Mouse (Mus musculus) thymus, postnatal 14 days (tissue): Measurements from ENCODE around the gene Gm28048.

Experiments used
- DNase-seq: peaks from one replicate; pipeline ENCODE4 v3.0.0; 2021

Gm28048 gene

GRCm38 (mm10) chr11:22937716-22938316 lies 44.1 kb downstream of the Gm28048 start:
- peak; percentile 79 for DNase-seq

- peak; percentile 59 for DNase-seq
Observed at GRCm38 (mm10) chr11:22936446-22937125, 45.3 kb downstream of the Gm28048 start.

GRCm38 (mm10) chr11:22932167-22932566 lies 49.7 kb downstream of the Gm28048 start:
- no peak for DNase-seq

- no peak for DNase-seq
Observed at GRCm38 (mm10) chr11:22931320-22931905, 50.5 kb downstream of the Gm28048 start.

- no peak for DNase-seq
Observed at GRCm38 (mm10) chr11:22930129-22930528, 51.8 kb downstream of the Gm28048 start.

GRCm38 (mm10) chr11:22928586-22929169 lies 53.2 kb downstream of the Gm28048 start:
- peak; percentile 33 for DNase-seq

- DNase-seq: no peak
Observed at GRCm38 (mm10) chr11:22923606-22924005, 58.3 kb downstream of the Gm28048 start.

- no peak for DNase-seq
Observed at GRCm38 (mm10) chr11:22922546-22922945, 59.3 kb downstream of the Gm28048 start.

GRCm38 (mm10) chr11:22919336-22919735 lies 62.6 kb downstream of the Gm28048 start:
- DNase-seq: no peak

- no peak for DNase-seq
Observed at GRCm38 (mm10) chr11:22917786-22918185, 64.1 kb downstream of the Gm28048 start.

GRCm38 (mm10) chr11:22913744-22914143 lies 68.1 kb downstream of the Gm28048 start:
- DNase-seq: no peak

- DNase-seq: no peak
Observed at GRCm38 (mm10) chr11:22911831-22912230, 70.1 kb downstream of the Gm28048 start.

GRCm38 (mm10) chr11:22906453-22906865 lies 75.4 kb downstream of the Gm28048 start:
- no peak for DNase-seq

- no peak for DNase-seq
Observed at GRCm38 (mm10) chr11:22902923-22903322, 79.0 kb downstream of the Gm28048 start.

GRCm38 (mm10) chr11:22900041-22900440 lies 81.8 kb downstream of the Gm28048 start:
- DNase-seq: no peak

GRCm38 (mm10) chr11:22897642-22898041 lies 84.2 kb downstream of the Gm28048 start:
- no peak for DNase-seq

GRCm38 (mm10) chr11:22897127-22897526 lies 84.8 kb downstream of the Gm28048 start:
- no peak for DNase-seq

- DNase-seq: no peak
Observed at GRCm38 (mm10) chr11:22893075-22893474, 88.8 kb downstream of the Gm28048 start.

- no peak for DNase-seq
Observed at GRCm38 (mm10) chr11:22892466-22892865, 89.4 kb downstream of the Gm28048 start.

- no peak for DNase-seq
Observed at GRCm38 (mm10) chr11:22891876-22892275, 90.0 kb downstream of the Gm28048 start.

GRCm38 (mm10) chr11:22891242-22891641 lies 90.6 kb downstream of the Gm28048 start:
- DNase-seq: peak; percentile 22

- DNase-seq: no peak
Observed at GRCm38 (mm10) chr11:22889224-22889623, 92.7 kb downstream of the Gm28048 start.

- no peak for DNase-seq
Observed at GRCm38 (mm10) chr11:22886991-22887390, 94.9 kb downstream of the Gm28048 start.

- DNase-seq: no peak
Observed at GRCm38 (mm10) chr11:22885350-22885749, 96.5 kb downstream of the Gm28048 start.
